Comparison of ENCODE assay signal across 7 mouse cellular contexts in genomic region chr11:114676431-114676830, GRCm38 (mm10). TPM values are rescaled to one million over a fixed set of nuclear protein-coding genes. Genes with fewer than 3 reads are reported as not detected.
A peak's percentile ranks its signal among the peaks of the same experiment; 100 is the strongest.
DNase-seq lines count a peak whose midpoint lies in the region; ATAC-seq lines count a peak whose summit lies in the region.

No protein-coding gene starts in this region.

- H3K9ac ChIP-seq in forebrain, embryonic 11.5 days (ENCODE audit: low read length), result peak overlapping the region; percentile 68
- peak overlapping the region; percentile 47 for H3K9ac ChIP-seq in lung, embryonic 15.5 days
- peak overlapping the region; percentile 31; the same call in 1 of the 2 replicates for H3K9ac ChIP-seq in stomach, embryonic 14.5 days (replicated peaks; ENCODE audit: low read depth, low read length)

- peak overlapping the region; percentile 52 for H3K4me3 ChIP-seq in forebrain, embryonic 11.5 days (ENCODE audit: low read depth, low read length)
- peak overlapping the region; percentile 49 for H3K4me3 ChIP-seq in lung, embryonic 15.5 days
- H3K4me3 ChIP-seq in stomach, embryonic 14.5 days (ENCODE audit: low read depth, low read length), result peak overlapping the region; percentile 51

- DNase-seq in 3T3-L1 (ENCODE audit: low read depth, low spot score), result peak; percentile 63
- peak; percentile 55 for DNase-seq in NIH3T3 (ENCODE audit: low read depth)
- DNase-seq in forebrain, embryonic 11.5 days (ENCODE audit: low spot score), result no peak
- peak; percentile 82 for DNase-seq in kidney, adult 18-20 months
- no peak for DNase-seq in left cerebral cortex, postnatal 14 days (ENCODE audit: low spot score in 2 of 2)

- no peak overlapping the region for H3K27ac ChIP-seq in forebrain, embryonic 11.5 days (ENCODE audit: low read depth, low read length)
- H3K27ac ChIP-seq in lung, embryonic 15.5 days, result no peak overlapping the region
- H3K27ac ChIP-seq in stomach, embryonic 14.5 days (ENCODE audit: low read length), result no peak overlapping the region

- H3K4me2 ChIP-seq in forebrain, embryonic 11.5 days (ENCODE audit: low read depth, low read length, severe bottlenecking), result peak overlapping the region; percentile 97
- H3K4me2 ChIP-seq in lung, embryonic 15.5 days, result peak overlapping the region; percentile 91
- peak overlapping the region; percentile 96 for H3K4me2 ChIP-seq in stomach, embryonic 14.5 days (replicated peaks; ENCODE audit: low read depth, low read length)

- ATAC-seq in forebrain, embryonic 11.5 days (replicated peaks; ENCODE audit: low FRiP score), result no peak
- no peak for ATAC-seq in lung, embryonic 15.5 days (ENCODE audit: borderline replicate concordance, extremely low read depth, low FRiP score, low TSS enrichment)
- ATAC-seq in stomach, embryonic 14.5 days (ENCODE audit: insufficient number of reproducible peaks, insufficient read depth, low FRiP score, low read depth), result no peak

- 11% methylated on average over 14 of the region's 14 CpGs for WGBS in forebrain, embryonic 11.5 days
- WGBS in lung, embryonic 15.5 days, result 8% methylated on average over 14 of the region's 14 CpGs
- WGBS in stomach, embryonic 14.5 days, result 14% methylated on average over 14 of the region's 14 CpGs

- no peaks in the 10 kb centered on the region for H3K9me3 ChIP-seq in forebrain, embryonic 11.5 days (ENCODE audit: control insufficient read depth, low read length)
- H3K9me3 ChIP-seq in lung, embryonic 15.5 days, result no peaks in the 10 kb centered on the region
- no peaks in the 10 kb centered on the region for H3K9me3 ChIP-seq in stomach, embryonic 14.5 days (ENCODE audit: control insufficient read depth, low read depth, low read length)

- intact Hi-C loops in left cerebral cortex, postnatal 14 days (cut with DNase I), result loop anchor here (5.0 to 10.0 kb wide), 2 partner anchors 58 to 111 kb away; no protein-coding TSS in a partner anchor

- peaks cover 7% of the 10 kb centered on the region; the same call in 1 of the 2 replicates for H3K4me1 ChIP-seq in forebrain, embryonic 11.5 days (replicated peaks; ENCODE audit: control insufficient read depth, insufficient read depth, low read length)
- peaks cover 30% of the 10 kb centered on the region for H3K4me1 ChIP-seq in lung, embryonic 15.5 days
- peaks cover 31% of the 10 kb centered on the region for H3K4me1 ChIP-seq in stomach, embryonic 14.5 days (ENCODE audit: control insufficient read depth, insufficient read depth, low read length)

- H3K36me3 ChIP-seq in forebrain, embryonic 11.5 days (ENCODE audit: control insufficient read depth, insufficient read depth, low read length), result peaks cover 7% of the 10 kb centered on the region; the same call in 1 of the 2 replicates
- H3K36me3 ChIP-seq in lung, embryonic 15.5 days, result peaks cover 26% of the 10 kb centered on the region
- H3K36me3 ChIP-seq in stomach, embryonic 14.5 days (ENCODE audit: control insufficient read depth, insufficient read depth, low read length), result peaks cover 26% of the 10 kb centered on the region

- H3K27me3 ChIP-seq in forebrain, embryonic 11.5 days (ENCODE audit: control insufficient read depth, insufficient read depth, low read length), result peaks cover 4% of the 10 kb centered on the region; the same call in 1 of the 2 replicates
- H3K27me3 ChIP-seq in lung, embryonic 15.5 days, result no peaks in the 10 kb centered on the region
- no peaks in the 10 kb centered on the region for H3K27me3 ChIP-seq in stomach, embryonic 14.5 days (ENCODE audit: control insufficient read depth, insufficient read depth, low read length)

RNA-seq across cellular contexts. Expression of gene Ttyh2, which starts 1.2 kb away (rescaled TPM):
- polyA plus RNA-seq in forebrain, embryonic 11.5 days (2014; fragmentation: Nextera tagmentation; extraction: Ambion mirVana), result 10.5 and 11.7 TPM in 2 replicates
- polyA plus RNA-seq in lung, embryonic 15.5 days (2015; fragmentation: Nextera tagmentation; extraction: Ambion mirVana), result 11.7 and 13.5 TPM in 2 replicates
- 12.5 and 13.8 TPM in 2 replicates for polyA plus RNA-seq in stomach, embryonic 14.5 days (2014; fragmentation: Nextera tagmentation; extraction: Ambion mirVana)
- 10 to 100 TPM; 24.0 to 24.6 TPM for total RNA-seq in left cerebral cortex, postnatal 14 days (2021)

RNA-seq across cellular contexts. Expression of gene Rpl38, which starts 8.1 kb away (rescaled TPM):
- polyA plus RNA-seq in forebrain, embryonic 11.5 days (2014; fragmentation: Nextera tagmentation; extraction: Ambion mirVana), result 852 and 943 TPM in 2 replicates
- polyA plus RNA-seq in lung, embryonic 15.5 days (2015; fragmentation: Nextera tagmentation; extraction: Ambion mirVana), result 816 and 841 TPM in 2 replicates
- polyA plus RNA-seq in stomach, embryonic 14.5 days (2014; fragmentation: Nextera tagmentation; extraction: Ambion mirVana), result 974 and 1,057 TPM in 2 replicates
- total RNA-seq in left cerebral cortex, postnatal 14 days (2021), result 100 to 1,000 TPM; 737 to 799 TPM

RNA-seq across cellular contexts. Expression of gene Dnaic2, which starts 50.8 kb away (rescaled TPM):
- 0.96 and 1.1 TPM in 2 replicates for polyA plus RNA-seq in forebrain, embryonic 11.5 days (2014; fragmentation: Nextera tagmentation; extraction: Ambion mirVana)
- 3.4 and 3.9 TPM in 2 replicates for polyA plus RNA-seq in lung, embryonic 15.5 days (2015; fragmentation: Nextera tagmentation; extraction: Ambion mirVana)
- polyA plus RNA-seq in stomach, embryonic 14.5 days (2014; fragmentation: Nextera tagmentation; extraction: Ambion mirVana), result 0.25 and 0.38 TPM in 2 replicates
- 1 to 10 TPM in 1 of 2 experiments, under 1 TPM in 1; 0.99 to 1.8 TPM for total RNA-seq in left cerebral cortex, postnatal 14 days (2021)

Comparison
In these comparisons a context has a peak if more than half of its experiments do, and no peak if none do; other contexts are left out.
1. DNase-seq: peak in 3T3-L1 (single experiment), NIH3T3 (single experiment) and kidney, adult 18-20 months (single experiment); none in forebrain, embryonic 11.5 days (single experiment) and left cerebral cortex, postnatal 14 days (0 of 2).
2. Peak in every context shown above with its lines, with median percentiles within 50 percentile points of each other: H3K4me2 ChIP-seq, H3K4me3 ChIP-seq and H3K9ac ChIP-seq.